Mouse (Mus musculus) olfactory bulb, adult 2 months (tissue): ENCODE results near the gene Cd163l1.

Experiments used
- CTCF ChIP-seq: fragments of 200-500 bp; IDR thresholded peaks from 2 replicates; pipeline ENCODE4 v1.5.1; 2012; ENCODE audit warnings: low read depth, mild to moderate bottlenecking, low read length, moderate library complexity; ENCODE audit not compliant: insufficient read depth
- POLR2A ChIP-seq: fragments of 200-500 bp; IDR thresholded peaks from 2 replicates; pipeline ENCODE4 v1.6.1; 2012; ENCODE audit warnings: mild to moderate bottlenecking, low read depth, low read length, moderate library complexity; ENCODE audit not compliant: insufficient read depth

GRCm38 (mm10) chr7:140220375-140220774 lies 2.3 kb downstream of the Cd163l1 start:
- TF ChIP-seq CTCF, result no peak
- no peak for TF ChIP-seq POLR2A
